Mouse (Mus musculus) limb, embryonic 10.5 days (tissue): ENCODE data around the gene Flnb. TPM values are rescaled to one million over a fixed set of nuclear protein-coding genes. Genes with fewer than 3 reads are reported as not detected.

Source experiments
- DNase-seq: peaks from one replicate; pipeline ENCODE4 v3.0.0-alpha.2; 2017; ENCODE audit warnings: low spot score
- H3K27ac ChIP-seq: fragments of 300-500 bp; sonication (generic); 2 replicates; pipeline ENCODE4 v1.5.1; 2016; ENCODE audit warnings: mild to moderate bottlenecking
- H3K27me3 ChIP-seq: fragments of 300-500 bp; sonication (generic); 2 replicates; pipeline ENCODE4 v1.6.1; 2016; ENCODE audit warnings: low read depth, mild to moderate bottlenecking; ENCODE audit not compliant: poor library complexity, severe bottlenecking
- H3K36me3 ChIP-seq: fragments of 300-500 bp; sonication (generic); 2 replicates; pipeline ENCODE4 v1.6.1; 2016; ENCODE audit warnings: mild to moderate bottlenecking, moderate library complexity
- H3K4me1 ChIP-seq: fragments of 300-500 bp; sonication (generic); 2 replicates; pipeline ENCODE4 v1.6.1; 2016
- H3K4me3 ChIP-seq: fragments of 300-500 bp; sonication (generic); 2 replicates; pipeline ENCODE4 v1.5.1; 2016; ENCODE audit warnings: mild to moderate bottlenecking, moderate library complexity
- H3K9me3 ChIP-seq: fragments of 300-500 bp; sonication (generic); replicated peaks from 2 replicates; pipeline ENCODE4 v1.6.1; 2016; ENCODE audit warnings: mild to moderate bottlenecking
- WGBS: fragments of 180-500 bp; shearing (Covaris S2); methylation state at CpG from one replicate; pipeline ENCODE4 v1.1.7; 2016; 5-methylcytosine and 5-hydroxymethylcytosine counted together
- polyA plus RNA-seq: library from polyadenylated mRNA; unstranded; fragments of >200 nt; fragmentation: Nextera tagmentation; extraction: Ambion mirVana; gene quantifications from 2 replicates; pipeline ENCODE4 v1.2.1, GENCODE M21; 2016

The Flnb gene
- polyA plus RNA-seq, 1 experiment from 2014 or later, result 31.3 TPM

DNA sequence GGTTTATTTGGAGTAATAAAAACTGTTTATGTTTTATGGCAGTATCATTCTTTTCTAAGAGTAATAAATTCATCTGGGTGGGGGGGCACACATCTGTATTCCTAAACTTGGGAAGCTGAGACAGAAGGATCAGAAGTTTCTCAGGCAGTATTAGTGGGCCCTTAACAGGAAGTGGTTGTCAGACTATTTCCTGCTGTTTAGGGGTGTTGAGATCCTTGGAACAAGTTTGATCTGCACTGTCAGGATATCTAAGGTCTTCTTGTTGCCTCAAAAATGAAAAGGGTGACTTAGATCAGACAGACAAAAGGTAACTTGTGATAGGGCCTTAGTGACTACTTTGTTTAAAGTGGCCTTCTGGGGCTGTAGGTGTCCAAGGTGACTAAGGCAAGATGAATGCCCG, 160.4 kb downstream of the Flnb start:
- no peak overlapping the region for H3K4me3 ChIP-seq
- DNase-seq, result no peak
- 97% methylated on average over 1 of the region's 1 CpGs for WGBS

GRCm38 (mm10) chr14:7981226-7981625, 163.5 kb downstream of the Flnb start:
- no peaks in the 10 kb centered on the region for H3K9me3 ChIP-seq
- DNase-seq, result no peak
- no peak overlapping the region for H3K4me3 ChIP-seq
- H3K27ac ChIP-seq, result no peak overlapping the region
- H3K27me3 ChIP-seq, result no peaks in the 10 kb centered on the region
- WGBS, result 94% methylated on average over 1 of the region's 1 CpGs
- H3K4me1 ChIP-seq, result no peaks in the 10 kb centered on the region
- H3K36me3 ChIP-seq, result no peaks in the 10 kb centered on the region

More for the DNA sequence above, 160.4 kb downstream of the Flnb start:
- H3K9me3 ChIP-seq, result no peaks in the 10 kb centered on the region
- no peaks in the 10 kb centered on the region for H3K27me3 ChIP-seq
- no peak overlapping the region for H3K27ac ChIP-seq
- H3K4me1 ChIP-seq, result no peaks in the 10 kb centered on the region
- no peaks in the 10 kb centered on the region for H3K36me3 ChIP-seq

GRCm38 (mm10) chr14:7986913-7987312, 169.2 kb downstream of the Flnb start:
- DNase-seq, result no peak
- Histone ChIP-seq H3K4me3 (no peak overlapping the region), H3K27ac (no peak overlapping the region), H3K9me3 (no peaks in the 10 kb centered on the region), H3K4me1 (no peaks in the 10 kb centered on the region), H3K27me3 (no peaks in the 10 kb centered on the region), H3K36me3 (no peaks in the 10 kb centered on the region)
- WGBS, result 92% methylated on average over 6 of the region's 6 CpGs

- H3K27ac ChIP-seq, result no peak overlapping the region
- no peak for DNase-seq
- H3K4me3 ChIP-seq, result no peak overlapping the region
- no peaks in the 10 kb centered on the region for H3K9me3 ChIP-seq
- no peaks in the 10 kb centered on the region for H3K36me3 ChIP-seq
- 0 out of 2 replicates have a peak, but pooled peaks cover 5% of the 10 kb centered on the region for H3K27me3 ChIP-seq
- H3K4me1 ChIP-seq, result no peaks in the 10 kb centered on the region
- 68% methylated on average over 1 of the region's 1 CpGs for WGBS
Observed at GRCm38 (mm10) chr14:7989371-7989770, 171.6 kb downstream of the Flnb start.

- no peak overlapping the region for H3K4me3 ChIP-seq
- no peak overlapping the region for H3K27ac ChIP-seq
- H3K9me3 ChIP-seq, result no peaks in the 10 kb centered on the region
- no peaks in the 10 kb centered on the region for H3K36me3 ChIP-seq
- WGBS, result 75% methylated on average over 3 of the region's 3 CpGs
- H3K27me3 ChIP-seq, result 0 out of 2 replicates have a peak, but pooled peaks cover 5% of the 10 kb centered on the region
- no peak for DNase-seq
- no peaks in the 10 kb centered on the region for H3K4me1 ChIP-seq
Observed at GRCm38 (mm10) chr14:7989961-7990360, 172.2 kb downstream of the Flnb start.

- WGBS, result 80% methylated on average over 5 of the region's 5 CpGs
- no peaks in the 10 kb centered on the region for H3K9me3 ChIP-seq
- peaks cover 12% of the 10 kb centered on the region; the same call in 1 of the 2 replicates for H3K27me3 ChIP-seq
- H3K27ac ChIP-seq, result no peak overlapping the region
- H3K4me3 ChIP-seq, result no peak overlapping the region
- H3K36me3 ChIP-seq, result no peaks in the 10 kb centered on the region
- DNase-seq, result no peak
- no peaks in the 10 kb centered on the region for H3K4me1 ChIP-seq
Observed at GRCm38 (mm10) chr14:7991108-7991776, 173.5 kb downstream of the Flnb start.

- Histone ChIP-seq H3K4me3 (no peak overlapping the region), H3K9me3 (no peaks in the 10 kb centered on the region), H3K36me3 (no peaks in the 10 kb centered on the region), H3K27ac (no peak overlapping the region), H3K27me3 (peaks cover 12% of the 10 kb centered on the region; the same call in 1 of the 2 replicates), H3K4me1 (peaks cover 4% of the 10 kb centered on the region; the same call in 1 of the 2 replicates)
- WGBS, result 65% methylated on average over 6 of the region's 6 CpGs
- no peak for DNase-seq
Observed at GRCm38 (mm10) chr14:7992158-7992557, 174.4 kb downstream of the Flnb start.

- Histone ChIP-seq H3K4me3 (no peak within 1 kb of the TSS), H3K9me3 (no peaks in the 10 kb centered on the region), H3K36me3 (no peaks in the 10 kb centered on the region), H3K4me1 (peaks cover 7% of the 10 kb centered on the region; the same call in 1 of the 2 replicates), H3K27me3 (peaks cover 25% of the 10 kb centered on the region), H3K27ac (no peak within 1 kb of the TSS)
- WGBS, result 69% methylated on average over 8 of the region's 8 CpGs
- DNase-seq, result no peak
Observed at GRCm38 (mm10) chr14:7994271-7994767, 176.6 kb downstream of the Flnb start, which contains the start of gene Dnase1l3. Gene Dnase1l3 (minus strand): TSS chr14:7994573.

DNA sequence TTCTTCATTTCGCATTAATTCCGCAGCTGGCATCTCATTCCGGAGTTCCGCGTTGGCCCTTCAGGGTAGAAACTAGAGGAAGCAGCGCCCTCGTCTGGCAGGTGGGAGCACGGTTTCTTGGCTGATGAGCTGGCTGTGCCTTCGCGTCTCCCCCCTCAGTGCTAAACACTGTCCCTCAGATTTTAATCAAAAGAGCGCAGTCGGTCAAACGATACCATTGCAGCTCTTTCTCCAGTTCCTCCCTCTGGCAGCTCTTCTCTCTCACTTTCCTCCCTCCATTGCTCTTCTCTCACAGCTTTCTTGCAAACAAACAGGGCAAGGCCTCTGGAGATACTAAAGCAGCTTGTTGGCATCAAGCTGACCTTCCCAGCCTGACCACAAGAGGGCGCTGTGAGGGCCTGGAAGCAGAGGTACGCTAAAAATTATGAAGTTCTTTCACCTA, 179.5 kb downstream of the Flnb start:
- Histone ChIP-seq H3K27me3 (peaks cover 54% of the 10 kb centered on the region), H3K27ac (peak overlapping the region; percentile 68; the same call in 1 of the 2 replicates), H3K4me1 (peaks cover 15% of the 10 kb centered on the region), H3K9me3 (no peaks in the 10 kb centered on the region), H3K36me3 (no peaks in the 10 kb centered on the region), H3K4me3 (peak overlapping the region; percentile 34)
- peak; percentile 90 for DNase-seq
- WGBS, result 2% methylated on average over 15 of the region's 15 CpGs

DNA sequence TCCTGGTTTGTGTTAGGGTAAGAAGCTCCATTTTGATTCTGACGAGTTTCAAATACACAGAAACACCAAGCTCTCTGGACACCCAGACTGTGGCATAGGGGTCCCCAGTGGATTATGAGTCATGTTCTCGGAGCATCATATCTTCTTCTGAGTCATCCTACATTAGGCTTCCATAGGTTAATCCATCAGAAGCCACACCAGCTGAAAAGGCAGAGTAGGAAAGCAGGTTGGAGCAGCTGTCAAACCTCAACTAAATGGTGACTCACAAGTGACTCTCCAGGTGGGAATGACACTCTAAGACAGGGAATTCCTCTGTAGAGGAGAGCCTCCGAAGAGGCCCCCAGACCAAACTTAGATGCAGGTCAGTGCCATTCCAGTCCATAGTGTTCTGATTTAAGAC, 181.3 kb downstream of the Flnb start:
- WGBS, result 82% methylated on average over 3 of the region's 3 CpGs

DNA sequence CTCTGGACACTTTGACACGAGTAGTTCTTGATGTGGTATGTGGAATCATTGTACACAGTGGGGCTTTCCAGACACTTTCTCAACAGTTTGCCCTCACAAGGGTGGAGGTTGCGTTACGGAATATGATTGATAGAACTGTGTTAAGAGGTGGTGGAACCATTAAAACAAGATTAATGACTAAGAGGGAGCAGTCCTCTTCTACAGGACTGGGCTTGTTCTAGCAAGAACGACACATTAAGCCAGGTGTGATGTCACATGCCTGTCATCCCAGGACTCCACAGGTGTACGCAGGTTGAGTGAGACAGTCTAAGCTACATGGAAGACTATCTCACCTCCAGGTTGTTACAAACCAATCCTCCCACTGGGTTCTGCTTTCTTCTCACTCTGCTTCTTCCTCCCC, 181.7 kb downstream of the Flnb start:
- 80% methylated on average over 5 of the region's 5 CpGs for WGBS
- no peak overlapping the region for H3K27ac ChIP-seq
- H3K4me1 ChIP-seq, result peaks cover 35% of the 10 kb centered on the region
- H3K36me3 ChIP-seq, result no peaks in the 10 kb centered on the region
- DNase-seq, result no peak
- H3K4me3 ChIP-seq, result no peak overlapping the region
- H3K27me3 ChIP-seq, result peaks cover 59% of the 10 kb centered on the region
- H3K9me3 ChIP-seq, result no peaks in the 10 kb centered on the region

More for the DNA sequence above, 181.3 kb downstream of the Flnb start:
- Histone ChIP-seq H3K27ac (no peak overlapping the region), H3K27me3 (peaks cover 56% of the 10 kb centered on the region), H3K36me3 (no peaks in the 10 kb centered on the region), H3K4me1 (peaks cover 32% of the 10 kb centered on the region), H3K9me3 (no peaks in the 10 kb centered on the region), H3K4me3 (no peak overlapping the region)
- no peak for DNase-seq

DNA sequence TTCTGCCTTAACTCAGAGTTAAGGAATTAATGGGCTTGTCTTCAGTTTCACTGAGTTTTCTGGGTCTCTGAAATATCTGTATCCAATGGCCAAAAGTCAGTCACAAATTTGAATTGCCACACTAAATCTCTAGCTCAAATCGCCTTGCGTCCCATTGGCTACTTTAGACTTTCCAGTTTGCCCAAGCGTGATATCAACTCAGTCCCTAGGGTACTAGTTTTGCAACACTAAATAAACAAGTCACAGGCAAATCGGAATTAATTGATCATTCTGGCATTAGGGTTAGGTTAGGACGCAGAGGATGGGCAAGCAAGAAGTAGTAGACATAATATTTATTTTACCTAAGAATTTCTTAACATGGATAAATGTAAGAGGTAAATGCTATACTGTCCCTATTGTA, 182.5 kb downstream of the Flnb start:
- Histone ChIP-seq H3K27me3 (peaks cover 58% of the 10 kb centered on the region), H3K4me1 (peaks cover 35% of the 10 kb centered on the region), H3K36me3 (no peaks in the 10 kb centered on the region), H3K27ac (no peak overlapping the region), H3K9me3 (no peaks in the 10 kb centered on the region), H3K4me3 (no peak overlapping the region)
- 87% methylated on average over 5 of the region's 5 CpGs for WGBS
- no peak for DNase-seq
